Mouse (Mus musculus) left cerebral cortex, postnatal 36 days (tissue): ENCODE data around the gene Tgif2. TPM values are rescaled to one million over a fixed set of nuclear protein-coding genes. Genes with fewer than 3 reads are reported as not detected.
"Not testable (repeated sequence)": the region's sequence is repeated elsewhere in the genome, so short reads cannot be mapped to it uniquely, and the experiment has no call there.

ENCODE experiments used
- DNase-seq, 2 experiments: peaks; one replicate each; pipeline ENCODE4 v3.0.0; 2021 to 2022; ENCODE audit warnings: low spot score in 2 of 2, mixed read lengths in 1 of 2
- intact Hi-C: fragments of 180-260 bp; cut with DNase I; formaldehyde crosslinking; loops from one replicate; pipeline ENCODE4 v1.15.1; 2025
- total RNA-seq, 2 experiments: library from RNA; stranded (reverse); gene quantifications; 2 replicates each; pipeline ENCODE4 v1.2.3; 2021

Gene Tgif2
- total RNA-seq, 2 experiments from 2014 or later: 0.61 to 0.76 TPM

- intact Hi-C loops: no loop called here
- DNase-seq: no peak
Observed at GRCm38 (mm10) chr2:156898374-156898773, 58.6 kb downstream of the Tgif2 start.

DNA sequence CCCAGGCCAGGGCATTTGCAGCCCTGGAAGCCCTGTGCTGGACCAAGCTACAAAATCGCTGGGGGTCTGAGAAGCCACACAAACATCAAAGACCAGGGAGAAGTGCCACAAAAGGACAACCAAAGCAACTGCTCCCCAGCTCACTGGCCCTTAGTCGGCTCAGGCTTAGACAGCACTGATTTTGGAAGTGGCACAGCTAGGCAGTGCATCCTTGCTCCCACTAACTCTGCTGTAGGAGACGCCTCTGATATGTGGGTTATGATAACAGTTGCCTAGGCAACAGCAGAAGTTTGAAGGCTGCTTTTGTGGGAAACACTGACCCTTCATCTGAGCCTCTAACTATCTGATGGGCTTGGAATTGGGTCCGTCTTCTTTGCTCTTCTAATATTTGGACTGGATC, 59.4 kb downstream of the Tgif2 start:
- intact Hi-C loops: no loop called here
- DNase-seq: no peak

GRCm38 (mm10) chr2:156901344-156901743, 61.5 kb downstream of the Tgif2 start:
- no peak for DNase-seq
- intact Hi-C loops: loop anchor here (10.0 kb wide), 1 partner anchor 193 kb away; no protein-coding TSS in a partner anchor

- intact Hi-C loops: loop anchor here (10.0 kb wide), 1 partner anchor 193 kb away; no protein-coding TSS in a partner anchor
- no peak for DNase-seq
Observed at GRCm38 (mm10) chr2:156901883-156902282, 62.1 kb downstream of the Tgif2 start.

DNA sequence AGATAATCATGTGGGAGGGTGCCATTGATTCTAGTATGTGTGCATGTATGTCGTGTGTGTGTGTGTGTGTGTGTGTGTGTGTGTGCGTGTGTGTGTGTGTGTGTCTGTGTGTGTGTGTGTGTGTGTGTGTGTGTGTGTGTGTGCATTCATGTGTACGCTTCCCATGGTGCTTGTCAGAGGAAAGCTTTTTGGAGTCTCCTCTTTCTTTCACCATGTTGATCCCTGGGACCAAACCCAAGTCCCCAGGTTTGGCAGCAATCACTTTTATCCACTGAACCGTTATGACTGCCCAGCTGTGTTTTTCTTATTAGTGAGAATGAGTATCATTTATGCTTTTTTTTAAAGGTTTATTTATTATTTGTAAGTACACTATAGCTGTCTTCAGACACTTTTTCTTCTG, 62.6 kb downstream of the Tgif2 start:
- DNase-seq: not testable (repeated sequence)
- intact Hi-C loops: loop anchor here (10.0 kb wide), 1 partner anchor 192 kb away; no protein-coding TSS in a partner anchor

DNA sequence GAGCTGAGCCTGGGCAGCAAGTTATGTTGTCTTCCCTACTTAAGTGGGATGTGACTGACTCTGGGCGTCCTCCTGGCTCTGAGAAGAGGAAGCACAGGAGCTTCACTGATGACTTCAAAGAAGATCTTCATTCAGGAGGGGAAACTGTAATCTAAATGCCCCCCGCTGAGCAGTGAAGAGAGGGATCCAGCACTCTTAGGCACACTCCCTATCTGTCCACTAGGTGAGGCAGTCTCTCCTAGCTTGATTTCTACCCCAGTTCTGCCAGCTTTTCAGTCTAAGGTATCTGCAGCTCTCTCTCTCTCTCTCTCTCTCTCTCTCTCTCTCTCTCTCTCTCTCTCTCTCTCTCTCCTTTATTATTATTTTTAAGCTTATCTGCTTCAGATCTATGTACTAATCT, 63.6 kb downstream of the Tgif2 start:
- DNase-seq: no peak
- intact Hi-C loops: loop anchor here (10.0 kb wide), 1 partner anchor 191 kb away; no protein-coding TSS in a partner anchor

Other genes starting within 250 kb of the Tgif2 start
- gene Dlgap4, start 226.3 kb upstream of the Tgif2 start, total RNA-seq: 100 to 1,000 TPM; 224 to 241 TPM
- gene Myl9, start 64.6 kb upstream of the Tgif2 start, total RNA-seq: 10 to 100 TPM; 16.6 to 16.9 TPM
- 1 to 10 TPM; 1.0 to 4.5 TPM for gene 4930518I15Rik, start 17.9 kb downstream of the Tgif2 start, total RNA-seq
- gene Rab5if, start 23.1 kb downstream of the Tgif2 start, total RNA-seq: 100 to 1,000 TPM in 1 of 2 experiments, 10 to 100 TPM in 1; 89.8 to 102 TPM
- under 1 TPM; 0.45 to 0.57 TPM for gene Sla2, start 47.2 kb downstream of the Tgif2 start, total RNA-seq
- 100 to 1,000 TPM; 495 to 546 TPM for gene Ndrg3, start 152.0 kb downstream of the Tgif2 start, total RNA-seq
- 1 to 10 TPM; 6.5 to 7.5 TPM for gene Dsn1, start 167.1 kb downstream of the Tgif2 start, total RNA-seq
- 10 to 100 TPM; 20.0 to 26.0 TPM for gene Soga1, start 239.2 kb downstream of the Tgif2 start, total RNA-seq
- not detected for gene Tldc2, start 247.0 kb downstream of the Tgif2 start, total RNA-seq